Mouse (Mus musculus): ENCODE measurements around the gene Cacna1c.

DNA sequence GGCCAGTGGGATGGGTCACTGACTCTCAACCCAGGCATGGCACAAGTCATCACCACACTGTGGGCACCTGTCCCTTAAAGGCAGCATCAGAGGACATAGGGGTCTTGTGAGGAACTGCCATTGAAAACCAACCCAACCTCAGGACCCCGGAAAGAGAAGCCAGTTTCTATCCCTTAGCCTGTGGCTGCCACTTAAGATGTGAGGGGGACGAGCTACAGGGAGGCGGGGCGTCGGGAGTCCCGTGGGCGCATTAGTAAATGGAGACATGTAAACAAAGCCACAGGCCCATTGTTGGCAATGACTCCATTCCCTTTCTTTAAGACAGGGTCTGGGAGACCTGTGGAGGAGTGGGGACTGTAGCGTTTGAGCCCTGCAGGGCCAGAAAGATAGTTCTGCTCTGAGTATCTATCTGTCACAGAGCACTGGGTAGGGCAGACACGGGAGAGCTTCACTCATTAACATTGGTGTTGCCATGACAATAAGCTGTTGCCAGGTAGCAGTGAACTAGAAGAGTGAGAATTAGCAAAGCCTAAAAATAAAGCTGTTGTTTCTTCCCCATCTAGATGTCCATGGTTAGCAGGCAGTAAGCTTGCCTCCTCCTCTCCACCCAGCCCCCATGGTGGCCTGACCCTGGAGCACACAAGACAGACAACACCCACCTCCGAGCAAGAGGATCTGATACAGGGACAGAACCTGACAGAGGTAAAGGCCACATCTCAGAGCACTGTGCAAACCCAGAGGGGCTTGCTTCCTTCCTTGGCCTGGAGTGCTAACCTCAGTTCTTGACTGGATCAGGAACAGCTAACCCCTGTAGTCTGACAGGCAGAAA, 218.6 kb downstream of the Cacna1c start:
- no peak for TF ChIP-seq POLR2A (IDR thresholded peaks at IDR 0.05; ENCODE audit: borderline replicate concordance, low read depth, low read length)
- TF ChIP-seq CTCF (IDR thresholded peaks at IDR 0.05; ENCODE audit: low read depth, low read length), result no peak
